Mouse (Mus musculus): ENCODE measurements around the gene Znfx1. TPM values are rescaled to one million over a fixed set of nuclear protein-coding genes. Genes with fewer than 3 reads are reported as not detected.

Gene Znfx1
- polyA plus RNA-seq, 1 experiment = 46.0 TPM

DNA sequence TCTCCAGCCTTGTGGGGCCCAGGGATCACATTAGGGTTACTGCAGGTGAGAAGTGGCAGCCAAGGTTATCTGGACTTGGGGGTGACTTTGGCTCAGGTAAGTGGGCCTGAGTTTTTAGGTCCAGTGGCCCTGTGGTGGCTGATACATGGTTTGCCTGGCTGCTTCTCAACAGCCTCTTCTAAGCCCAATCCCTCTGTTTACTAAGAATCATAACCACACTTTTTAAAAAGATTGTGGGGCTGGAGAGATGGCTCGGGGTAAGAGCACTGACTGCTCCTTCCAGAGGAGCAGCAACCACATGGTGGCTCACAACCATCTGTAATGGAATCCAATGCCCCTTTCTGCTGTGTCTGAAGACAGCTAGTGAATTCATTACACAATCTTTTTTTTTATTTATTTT lies 3.2 kb upstream of the Znfx1 start:
- no peak for TF ChIP-seq POLR2A (IDR thresholded peaks at IDR 0.05; ENCODE audit: control insufficient read depth, extremely low read depth, insufficient read depth, low read length, poor library complexity)
- no peak for TF ChIP-seq CTCF (IDR thresholded peaks at IDR 0.05; ENCODE audit: borderline replicate concordance, control insufficient read depth, extremely low read depth, insufficient read depth, low read length, poor library complexity)
- WGBS = 88% methylated on average over 1 of the region's 1 CpGs
- DNase-seq = no peak
- peaks cover 16% of the 10 kb centered on the region for H3K4me1 ChIP-seq (replicated peaks; ENCODE audit: control insufficient read depth, insufficient read depth, low read length)
- no peak overlapping the region for H3K27ac ChIP-seq (ENCODE audit: control insufficient read depth, insufficient read depth, low read length)
- H3K4me3 ChIP-seq (ENCODE audit: control insufficient read depth, insufficient read depth, low read length) = no peak overlapping the region
- peaks cover 18% of the 10 kb centered on the region for H3K36me3 ChIP-seq (ENCODE audit: control insufficient read depth, insufficient read depth, low read length)
- H3K27me3 ChIP-seq (ENCODE audit: control insufficient read depth, insufficient read depth, low read length) = no peaks in the 10 kb centered on the region

DNA sequence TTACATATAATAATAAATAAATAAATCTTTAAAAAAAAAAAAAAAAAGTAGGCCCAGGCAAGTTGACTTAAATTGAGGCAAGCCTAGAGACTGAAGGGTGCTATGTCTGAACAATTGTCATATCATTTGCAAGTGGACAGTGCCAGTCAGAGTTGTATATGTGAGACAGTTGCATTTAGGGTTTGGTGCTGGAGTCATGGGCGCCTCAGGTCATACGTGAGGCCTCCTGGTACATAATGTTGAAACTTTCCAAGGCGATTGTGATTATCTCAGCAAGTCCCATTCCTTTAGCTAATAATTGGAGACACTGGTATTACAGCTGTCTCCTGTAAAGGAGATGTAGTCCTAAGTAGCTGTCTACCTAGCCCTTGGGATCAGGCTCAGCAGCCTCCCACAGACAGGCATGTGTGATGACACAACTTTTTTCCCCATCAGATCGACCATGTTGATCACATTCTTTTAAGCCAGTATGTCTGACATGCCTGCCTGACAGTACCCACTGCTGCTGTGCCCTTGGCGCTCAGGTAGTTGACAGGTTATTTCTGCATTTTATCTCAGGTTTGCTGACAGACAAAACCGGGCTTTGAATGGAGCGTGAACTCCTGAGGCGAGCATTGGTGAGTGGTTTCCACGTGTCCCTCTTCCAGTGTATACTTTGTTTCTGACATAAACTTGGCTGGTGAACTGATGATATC lies 1.9 kb upstream of the Znfx1 start:
- no peak overlapping the region for H3K4me3 ChIP-seq (ENCODE audit: control insufficient read depth, insufficient read depth, low read length)
- WGBS = 59% methylated on average over 9 of the region's 9 CpGs
- H3K27ac ChIP-seq (ENCODE audit: control insufficient read depth, insufficient read depth, low read length) = no peak overlapping the region

DNA sequence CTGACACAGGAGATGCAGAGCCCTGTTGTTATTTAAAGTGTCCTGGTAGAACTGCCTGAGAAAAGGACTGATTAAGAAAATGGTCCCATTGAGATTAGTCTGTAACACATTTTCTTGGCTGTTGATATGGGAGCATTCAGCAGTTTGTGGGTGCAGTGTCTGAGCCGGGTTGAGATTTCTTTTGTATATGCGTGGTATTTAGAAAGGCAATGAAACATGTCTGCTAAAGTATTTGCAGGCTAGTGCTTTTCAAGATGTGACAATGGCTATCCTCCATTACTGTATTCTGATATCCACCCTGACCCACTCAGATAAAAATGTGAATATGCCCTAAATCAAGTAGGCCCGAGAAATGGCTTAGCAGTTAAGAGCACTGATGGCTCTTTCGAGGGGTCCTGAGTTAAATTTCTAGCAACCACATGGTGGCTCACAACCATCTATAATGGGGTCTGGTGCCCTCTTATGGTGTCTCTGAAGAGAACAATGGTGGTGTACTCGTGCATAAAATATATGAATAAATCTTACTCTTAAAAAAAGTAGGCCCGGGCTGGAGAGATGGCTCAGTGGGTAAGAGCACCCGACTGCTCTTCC lies 1.2 kb upstream of the Znfx1 start:
- Histone ChIP-seq H3K27ac (ENCODE audit: control insufficient read depth, insufficient read depth, low read length) (no peak overlapping the region), H3K27me3 (ENCODE audit: control insufficient read depth, insufficient read depth, low read length) (no peaks in the 10 kb centered on the region), H3K36me3 (ENCODE audit: control insufficient read depth, insufficient read depth, low read length) (peaks cover 18% of the 10 kb centered on the region), H3K4me3 (ENCODE audit: control insufficient read depth, insufficient read depth, low read length) (no peak overlapping the region), H3K4me1 (replicated peaks; ENCODE audit: control insufficient read depth, insufficient read depth, low read length) (peaks cover 21% of the 10 kb centered on the region)
- peak; percentile 21 for DNase-seq
- 8% methylated on average over 7 of the region's 7 CpGs for WGBS
- TF ChIP-seq CTCF (IDR thresholded peaks at IDR 0.05; ENCODE audit: borderline replicate concordance, control insufficient read depth, extremely low read depth, insufficient read depth, low read length, poor library complexity) (no peak), POLR2A (IDR thresholded peaks at IDR 0.05; ENCODE audit: control insufficient read depth, extremely low read depth, insufficient read depth, low read length, poor library complexity) (no peak)

More for the DNA sequence above, 1.9 kb upstream of the Znfx1 start:
- Histone ChIP-seq H3K27me3 (ENCODE audit: control insufficient read depth, insufficient read depth, low read length) (no peaks in the 10 kb centered on the region), H3K36me3 (ENCODE audit: control insufficient read depth, insufficient read depth, low read length) (peaks cover 18% of the 10 kb centered on the region), H3K4me1 (replicated peaks; ENCODE audit: control insufficient read depth, insufficient read depth, low read length) (peaks cover 21% of the 10 kb centered on the region)
- TF ChIP-seq CTCF (IDR thresholded peaks at IDR 0.05; ENCODE audit: borderline replicate concordance, control insufficient read depth, extremely low read depth, insufficient read depth, low read length, poor library complexity) (no peak), POLR2A (IDR thresholded peaks at IDR 0.05; ENCODE audit: control insufficient read depth, extremely low read depth, insufficient read depth, low read length, poor library complexity) (no peak)
- DNase-seq = no peak

- 1% methylated on average over 59 of the region's 60 CpGs for WGBS
- DNase-seq = peak; percentile 95
- Histone ChIP-seq H3K36me3 (ENCODE audit: control insufficient read depth, insufficient read depth, low read length) (peaks cover 18% of the 10 kb centered on the region), H3K4me1 (replicated peaks; ENCODE audit: control insufficient read depth, insufficient read depth, low read length) (peaks cover 25% of the 10 kb centered on the region), H3K27me3 (ENCODE audit: control insufficient read depth, insufficient read depth, low read length) (no peaks in the 10 kb centered on the region), H3K27ac (ENCODE audit: control insufficient read depth, insufficient read depth, low read length) (peak overlapping the region; percentile 16; the same call in 1 of the 2 replicates), H3K4me3 (ENCODE audit: control insufficient read depth, insufficient read depth, low read length) (peak overlapping the region; percentile 91)
- TF ChIP-seq POLR2A (IDR thresholded peaks at IDR 0.05; ENCODE audit: control insufficient read depth, extremely low read depth, insufficient read depth, low read length, poor library complexity) (peak; percentile 81), CTCF (IDR thresholded peaks at IDR 0.05; ENCODE audit: borderline replicate concordance, control insufficient read depth, extremely low read depth, insufficient read depth, low read length, poor library complexity) (no peak)
Measured at GRCm38 (mm10) chr2:167062497-167062911, 311 bp downstream of the Znfx1 start.

- H3K4me3 ChIP-seq (ENCODE audit: control insufficient read depth, insufficient read depth, low read length) = peak overlapping the region; percentile 91
- H3K36me3 ChIP-seq (ENCODE audit: control insufficient read depth, insufficient read depth, low read length) = peaks cover 26% of the 10 kb centered on the region
- H3K27ac ChIP-seq (ENCODE audit: control insufficient read depth, insufficient read depth, low read length) = peak overlapping the region; percentile 24; the same call in 1 of the 2 replicates
- 12% methylated on average over 11 of the region's 11 CpGs for WGBS
- peak; percentile 21 for DNase-seq
- no peak for TF ChIP-seq POLR2A (IDR thresholded peaks at IDR 0.05; ENCODE audit: control insufficient read depth, extremely low read depth, insufficient read depth, low read length, poor library complexity)
- no peak for TF ChIP-seq CTCF (IDR thresholded peaks at IDR 0.05; ENCODE audit: borderline replicate concordance, control insufficient read depth, extremely low read depth, insufficient read depth, low read length, poor library complexity)
- H3K4me1 ChIP-seq (replicated peaks; ENCODE audit: control insufficient read depth, insufficient read depth, low read length) = peaks cover 25% of the 10 kb centered on the region
- H3K27me3 ChIP-seq (ENCODE audit: control insufficient read depth, insufficient read depth, low read length) = no peaks in the 10 kb centered on the region
Measured at GRCm38 (mm10) chr2:167061381-167062034, 1.3 kb downstream of the Znfx1 start.

GRCm38 (mm10) chr2:167060761-167061160 lies 2.1 kb downstream of the Znfx1 start:
- no peak for DNase-seq
- H3K27me3 ChIP-seq (ENCODE audit: control insufficient read depth, insufficient read depth, low read length) = no peaks in the 10 kb centered on the region
- peaks cover 25% of the 10 kb centered on the region for H3K4me1 ChIP-seq (replicated peaks; ENCODE audit: control insufficient read depth, insufficient read depth, low read length)
- no peak overlapping the region for H3K27ac ChIP-seq (ENCODE audit: control insufficient read depth, insufficient read depth, low read length)
- H3K4me3 ChIP-seq (ENCODE audit: control insufficient read depth, insufficient read depth, low read length) = no peak overlapping the region
- no peak for TF ChIP-seq POLR2A (IDR thresholded peaks at IDR 0.05; ENCODE audit: control insufficient read depth, extremely low read depth, insufficient read depth, low read length, poor library complexity)
- no peak for TF ChIP-seq CTCF (IDR thresholded peaks at IDR 0.05; ENCODE audit: borderline replicate concordance, control insufficient read depth, extremely low read depth, insufficient read depth, low read length, poor library complexity)
- peaks cover 29% of the 10 kb centered on the region for H3K36me3 ChIP-seq (ENCODE audit: control insufficient read depth, insufficient read depth, low read length)

Measured in thymus, adult 2 months (tissue).